Mouse (Mus musculus) 3T3-L1 (cell line): ENCODE results near the gene Map3k20.

Experiments
- DNase-seq: peaks from one replicate; pipeline ENCODE4 v3.0.0-alpha.2; 2015; ENCODE audit warnings: low read depth, low spot score

The Map3k20 gene

GRCm38 (mm10) chr2:72280524-72280923 lies 4.9 kb upstream of the Map3k20 start:
- peak; percentile 63 for DNase-seq

GRCm38 (mm10) chr2:72281971-72282370 lies 3.5 kb upstream of the Map3k20 start:
- no peak for DNase-seq

- no peak for DNase-seq
Measured at GRCm38 (mm10) chr2:72282733-72283132, 2.7 kb upstream of the Map3k20 start.

GRCm38 (mm10) chr2:72284689-72285088 lies 748 bp upstream of the Map3k20 start:
- DNase-seq = no peak

- peak; percentile 59 for DNase-seq
Measured at GRCm38 (mm10) chr2:72285888-72286661, 638 bp downstream of the Map3k20 start.

GRCm38 (mm10) chr2:72287142-72287541 lies 1.7 kb downstream of the Map3k20 start:
- peak; percentile 65 for DNase-seq

GRCm38 (mm10) chr2:72288932-72289534 lies 3.6 kb downstream of the Map3k20 start:
- peak; percentile 92 for DNase-seq

- DNase-seq = no peak
Measured at GRCm38 (mm10) chr2:72291103-72291502, 5.7 kb downstream of the Map3k20 start.

- no peak for DNase-seq
Measured at GRCm38 (mm10) chr2:72292573-72292972, 7.1 kb downstream of the Map3k20 start.

GRCm38 (mm10) chr2:72294994-72295393 lies 9.6 kb downstream of the Map3k20 start:
- DNase-seq = peak; percentile 63

GRCm38 (mm10) chr2:72296984-72297715 lies 11.7 kb downstream of the Map3k20 start:
- no peak for DNase-seq

GRCm38 (mm10) chr2:72297716-72298082 lies 12.3 kb downstream of the Map3k20 start:
- peak; percentile 77 for DNase-seq

GRCm38 (mm10) chr2:72298406-72298805 lies 13.0 kb downstream of the Map3k20 start:
- peak; percentile 86 for DNase-seq

GRCm38 (mm10) chr2:72301194-72301916 lies 15.9 kb downstream of the Map3k20 start:
- peak; percentile 84 for DNase-seq

GRCm38 (mm10) chr2:72305738-72306137 lies 20.3 kb downstream of the Map3k20 start:
- no peak for DNase-seq

GRCm38 (mm10) chr2:72308351-72308750 lies 22.9 kb downstream of the Map3k20 start:
- DNase-seq = peak; percentile 82

GRCm38 (mm10) chr2:72308981-72309380 lies 23.5 kb downstream of the Map3k20 start:
- peak; percentile 71 for DNase-seq

- no peak for DNase-seq
Measured at GRCm38 (mm10) chr2:72311486-72311885, 26.0 kb downstream of the Map3k20 start.

GRCm38 (mm10) chr2:72313312-72313711 lies 27.9 kb downstream of the Map3k20 start:
- no peak for DNase-seq

GRCm38 (mm10) chr2:72318421-72318820 lies 33.0 kb downstream of the Map3k20 start:
- DNase-seq = peak; percentile 74

- DNase-seq = peak; percentile 78
Measured at GRCm38 (mm10) chr2:72319028-72319798, 33.8 kb downstream of the Map3k20 start.
